Mouse (Mus musculus): ENCODE data around the gene Unkl.
"Not testable (repeated sequence)": the region's sequence is repeated elsewhere in the genome, so short reads cannot be mapped to it uniquely, and the experiment has no call there.

GRCm38 (mm10) chr17:25230014-25230655, 41.9 kb downstream of the Unkl start:
- not testable (repeated sequence) for TF ChIP-seq CTCF, POLR2A (IDR thresholded peaks at IDR 0.05; ENCODE audit: insufficient read depth, low read depth, low read length)

Data from olfactory bulb, adult 2 months (tissue).